Mouse (Mus musculus) hindbrain, embryonic 16.5 days (tissue): Measurements from ENCODE around the gene Arhgef11. TPM values are rescaled to one million over a fixed set of nuclear protein-coding genes. Genes with fewer than 3 reads are reported as not detected.

ENCODE experiments used
- ATAC-seq: fragments of 200-750 bp; cut with Nextera tagmentation; 2 replicates; pipeline ENCODE4 v1.8.0; 2017; ENCODE audit warnings: moderate TSS enrichment, moderate library complexity
- H3K27ac ChIP-seq: fragments of 300-500 bp; sonication (generic); 2 replicates; pipeline ENCODE4 v1.5.1; 2014; ENCODE audit warnings: low read depth, mild to moderate bottlenecking, control low read depth, low read length, moderate library complexity
- H3K27me3 ChIP-seq: fragments of 300-500 bp; sonication (generic); replicated peaks from 2 replicates; pipeline ENCODE4 v1.6.1; 2014; ENCODE audit warnings: low read length; ENCODE audit not compliant: control insufficient read depth, insufficient read depth
- H3K36me3 ChIP-seq: fragments of 300-500 bp; sonication (generic); 2 replicates; pipeline ENCODE4 v1.6.1; 2014; ENCODE audit warnings: mild to moderate bottlenecking, low read length, moderate library complexity, mixed read lengths; ENCODE audit not compliant: control insufficient read depth, insufficient read depth
- H3K4me1 ChIP-seq: fragments of 300-500 bp; sonication (generic); 2 replicates; pipeline ENCODE4 v1.6.1; 2014; ENCODE audit warnings: low read depth, low read length; ENCODE audit not compliant: control insufficient read depth, insufficient read depth
- H3K4me2 ChIP-seq: fragments of 300-500 bp; sonication (generic); 2 replicates; pipeline ENCODE4 v1.6.1; 2014; ENCODE audit warnings: mild to moderate bottlenecking, low read length, control low read depth, moderate library complexity
- H3K4me3 ChIP-seq: fragments of 300-500 bp; sonication (generic); 2 replicates; pipeline ENCODE4 v1.5.1; 2014; ENCODE audit warnings: mild to moderate bottlenecking, low read length, control low read depth, moderate library complexity
- H3K9ac ChIP-seq: fragments of 300-500 bp; sonication (generic); 2 replicates; pipeline ENCODE4 v1.6.1; 2014; ENCODE audit warnings: low read depth, mild to moderate bottlenecking, control low read depth, low read length, moderate library complexity
- H3K9me3 ChIP-seq: fragments of 300-500 bp; sonication (generic); 2 replicates; pipeline ENCODE4 v1.6.1; 2014; ENCODE audit warnings: mild to moderate bottlenecking, low read length, moderate library complexity; ENCODE audit not compliant: control insufficient read depth
- WGBS: fragments of 180-500 bp; shearing (Covaris S2); extraction: QIAGEN DNeasy Blood & Tissue Kit; methylation state at CpG from one replicate; pipeline ENCODE4 v1.1.7; 2014; 5-methylcytosine and 5-hydroxymethylcytosine counted together
- polyA plus RNA-seq: library from polyadenylated mRNA; unstranded; fragments of >200 nt; fragmentation: Nextera tagmentation; extraction: Ambion mirVana; gene quantifications from 2 replicates; pipeline ENCODE4 v1.2.1, GENCODE M21; 2015

The Arhgef11 gene
- polyA plus RNA-seq, 1 experiment from 2014 or later: 20.9 TPM

- no peak overlapping the region for H3K4me2 ChIP-seq
- ATAC-seq: no peak
- H3K27me3 ChIP-seq: peaks cover 3% of the 10 kb centered on the region; the same call in 1 of the 2 replicates
- no peaks in the 10 kb centered on the region for H3K36me3 ChIP-seq
- H3K9me3 ChIP-seq: no peaks in the 10 kb centered on the region
- WGBS: 74% methylated on average over 4 of the region's 4 CpGs
- H3K4me1 ChIP-seq: peaks cover 6% of the 10 kb centered on the region; the same call in 1 of the 2 replicates
- H3K4me3 ChIP-seq: no peak overlapping the region
- 0 out of 2 replicates have a peak overlapping the region, but pooled peaks have one; percentile 25 for H3K27ac ChIP-seq
- no peak overlapping the region; the same call in 1 of the 2 replicates for H3K9ac ChIP-seq
Observed at GRCm38 (mm10) chr3:87763202-87763601, 145.8 kb downstream of the Arhgef11 start.

GRCm38 (mm10) chr3:87763683-87764289 lies 146.4 kb downstream of the Arhgef11 start:
- H3K36me3 ChIP-seq: no peaks in the 10 kb centered on the region

GRCm38 (mm10) chr3:87764506-87764905 lies 147.1 kb downstream of the Arhgef11 start:
- Histone ChIP-seq H3K9ac (no peak overlapping the region), H3K4me1 (peaks cover 9% of the 10 kb centered on the region), H3K27me3 (peaks cover 7% of the 10 kb centered on the region), H3K27ac (peak overlapping the region; percentile 25; the same call in 1 of the 2 replicates), H3K36me3 (no peaks in the 10 kb centered on the region), H3K9me3 (no peaks in the 10 kb centered on the region), H3K4me3 (no peak overlapping the region), H3K4me2 (peak overlapping the region; percentile 32; the same call in 1 of the 2 replicates)
- no peak for ATAC-seq
- WGBS: 35% methylated on average over 10 of the region's 10 CpGs

More at GRCm38 (mm10) chr3:87763683-87764289, 146.4 kb downstream of the Arhgef11 start:
- peak overlapping the region; percentile 32; the same call in 1 of the 2 replicates for H3K4me2 ChIP-seq
- H3K9ac ChIP-seq: no peak overlapping the region; the same call in 1 of the 2 replicates
- 22% methylated on average over 15 of the region's 15 CpGs for WGBS
- H3K27me3 ChIP-seq: peaks cover 5% of the 10 kb centered on the region
- H3K4me1 ChIP-seq: peaks cover 7% of the 10 kb centered on the region
- no peaks in the 10 kb centered on the region for H3K9me3 ChIP-seq
- H3K4me3 ChIP-seq: no peak overlapping the region
- peak; percentile 40; the same call in 1 of the 2 replicates for ATAC-seq
- peak overlapping the region; percentile 25; the same call in 1 of the 2 replicates for H3K27ac ChIP-seq

GRCm38 (mm10) chr3:87765091-87765490 lies 147.7 kb downstream of the Arhgef11 start:
- peak overlapping the region; percentile 32; the same call in 1 of the 2 replicates for H3K4me2 ChIP-seq
- H3K9ac ChIP-seq: no peak overlapping the region
- H3K36me3 ChIP-seq: no peaks in the 10 kb centered on the region
- no peak for ATAC-seq
- WGBS: 24% methylated on average over 10 of the region's 10 CpGs
- peaks cover 7% of the 10 kb centered on the region for H3K27me3 ChIP-seq
- peaks cover 9% of the 10 kb centered on the region for H3K4me1 ChIP-seq
- peak overlapping the region; percentile 49 for H3K27ac ChIP-seq
- 0 out of 2 replicates have a peak overlapping the region, but pooled peaks have one; percentile 4 for H3K4me3 ChIP-seq
- no peaks in the 10 kb centered on the region for H3K9me3 ChIP-seq

GRCm38 (mm10) chr3:87765631-87766283 lies 148.4 kb downstream of the Arhgef11 start:
- Histone ChIP-seq H3K9me3 (no peaks in the 10 kb centered on the region), H3K27ac (peak overlapping the region; percentile 36), H3K9ac (no peak overlapping the region), H3K36me3 (no peaks in the 10 kb centered on the region), H3K27me3 (peaks cover 7% of the 10 kb centered on the region), H3K4me1 (peaks cover 9% of the 10 kb centered on the region), H3K4me2 (no peak overlapping the region), H3K4me3 (no peak overlapping the region)
- no peak for ATAC-seq
- WGBS: 61% methylated on average over 5 of the region's 5 CpGs

GRCm38 (mm10) chr3:87766284-87766667 lies 148.9 kb downstream of the Arhgef11 start:
- peaks cover 9% of the 10 kb centered on the region for H3K4me1 ChIP-seq
- no peak overlapping the region for H3K27ac ChIP-seq
- ATAC-seq: no peak
- H3K4me3 ChIP-seq: no peak overlapping the region
- no peak overlapping the region for H3K9ac ChIP-seq
- peaks cover 7% of the 10 kb centered on the region for H3K27me3 ChIP-seq
- H3K36me3 ChIP-seq: no peaks in the 10 kb centered on the region
- WGBS: 80% methylated on average over 3 of the region's 3 CpGs
- H3K9me3 ChIP-seq: no peaks in the 10 kb centered on the region
- H3K4me2 ChIP-seq: no peak overlapping the region

- Histone ChIP-seq H3K4me2 (peak overlapping the region; percentile 30), H3K9ac (no peak overlapping the region; the same call in 1 of the 2 replicates), H3K9me3 (no peaks in the 10 kb centered on the region), H3K27ac (no peak overlapping the region), H3K27me3 (peaks cover 7% of the 10 kb centered on the region), H3K36me3 (no peaks in the 10 kb centered on the region), H3K4me1 (peaks cover 9% of the 10 kb centered on the region), H3K4me3 (peak overlapping the region; percentile 15)
- ATAC-seq: no peak; the same call in 1 of the 2 replicates
- 70% methylated on average over 8 of the region's 8 CpGs for whole genome bisulfite sequencing
Observed at GRCm38 (mm10) chr3:87767764-87768163, 150.4 kb downstream of the Arhgef11 start.

- H3K4me1 ChIP-seq: peaks cover 9% of the 10 kb centered on the region
- H3K27me3 ChIP-seq: peaks cover 7% of the 10 kb centered on the region
- WGBS: 47% methylated on average over 6 of the region's 6 CpGs
- no peaks in the 10 kb centered on the region for H3K9me3 ChIP-seq
- no peak for ATAC-seq
- H3K27ac ChIP-seq: no peak overlapping the region
- peak overlapping the region; percentile 50 for H3K4me2 ChIP-seq
- H3K4me3 ChIP-seq: peak overlapping the region; percentile 32
- H3K9ac ChIP-seq: peak overlapping the region; percentile 44
- no peaks in the 10 kb centered on the region for H3K36me3 ChIP-seq
Observed at GRCm38 (mm10) chr3:87768431-87768830, 151.1 kb downstream of the Arhgef11 start.

- peak; percentile 46; the same call in 1 of the 2 replicates for ATAC-seq
- no peaks in the 10 kb centered on the region for H3K36me3 ChIP-seq
- H3K9me3 ChIP-seq: no peaks in the 10 kb centered on the region
- peak overlapping the region; percentile 44 for H3K9ac ChIP-seq
- peaks cover 7% of the 10 kb centered on the region for H3K4me1 ChIP-seq
- peak overlapping the region; percentile 32 for H3K4me3 ChIP-seq
- H3K27me3 ChIP-seq: peaks cover 7% of the 10 kb centered on the region
- H3K27ac ChIP-seq: no peak overlapping the region
- peak overlapping the region; percentile 50 for H3K4me2 ChIP-seq
- 2% methylated on average over 35 of the region's 37 CpGs for WGBS
Observed at GRCm38 (mm10) chr3:87768844-87769243, 151.5 kb downstream of the Arhgef11 start.
